Mouse (Mus musculus): ENCODE measurements around the gene Cables2.
"Not testable (repeated sequence)": the region's sequence is repeated elsewhere in the genome, so short reads cannot be mapped to it uniquely, and the experiment has no call there.

Cables2 gene

DNA sequence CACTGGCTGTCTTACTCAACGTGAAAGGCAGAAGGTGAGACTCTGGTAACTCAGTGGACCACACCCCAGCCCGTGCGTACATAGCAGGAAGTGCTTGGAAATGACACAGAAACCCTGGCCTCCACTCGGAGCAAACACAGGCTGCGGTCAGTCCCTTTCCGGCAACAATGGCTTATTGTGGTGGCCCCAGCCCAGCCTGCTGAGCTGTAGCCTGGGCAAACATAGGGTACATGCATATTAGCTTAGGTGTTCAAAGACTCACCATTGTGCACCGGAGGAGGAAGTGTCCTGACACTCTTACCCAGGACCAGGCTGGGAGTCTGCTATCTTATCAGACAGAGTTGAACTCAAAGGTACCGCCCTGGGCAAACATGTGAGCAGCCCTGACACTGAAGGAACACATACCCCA lies 3.6 kb upstream of the Cables2 start:
- peak; percentile 42 for DNase-seq

DNA sequence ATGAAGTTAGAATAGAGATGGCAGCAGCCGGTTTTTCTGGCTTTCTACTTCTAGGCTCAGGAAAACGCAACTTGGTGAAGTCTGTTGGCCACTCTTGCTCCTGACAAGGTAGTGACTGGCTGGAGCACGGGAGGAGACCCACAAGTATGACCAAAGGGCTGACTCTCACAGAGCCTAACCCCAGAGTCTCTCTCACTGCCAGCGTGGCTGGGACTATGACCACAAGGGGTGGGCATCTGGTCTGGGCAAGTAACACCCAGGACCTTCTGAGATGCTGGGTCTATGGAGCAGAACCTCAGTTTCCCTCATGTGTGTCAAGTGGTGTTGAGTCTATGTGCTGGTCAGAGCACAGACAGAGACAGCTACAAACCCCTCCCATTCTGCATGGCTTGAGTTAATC lies 3.1 kb upstream of the Cables2 start:
- DNase-seq, result no peak

DNA sequence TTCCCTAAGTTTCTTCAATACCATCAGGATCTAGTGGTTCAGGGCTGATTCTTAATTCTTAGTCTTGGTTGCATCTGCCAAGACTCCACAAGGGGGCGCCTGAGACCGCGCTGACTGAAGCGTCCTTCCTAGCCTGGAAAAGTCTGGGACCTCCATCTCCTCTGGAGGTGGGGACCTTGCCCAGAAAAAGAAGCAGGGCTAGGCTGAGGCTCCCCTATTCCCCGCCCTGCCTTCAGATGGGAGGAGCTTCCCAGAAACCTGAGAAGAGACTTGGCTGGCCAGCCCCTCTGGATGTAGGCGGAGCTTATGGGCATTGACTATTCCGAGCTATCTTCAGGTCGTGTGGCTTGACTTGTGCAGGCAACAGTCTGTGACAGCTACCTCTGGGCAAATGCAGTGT lies 2.5 kb upstream of the Cables2 start:
- peak; percentile 81 for DNase-seq

DNA sequence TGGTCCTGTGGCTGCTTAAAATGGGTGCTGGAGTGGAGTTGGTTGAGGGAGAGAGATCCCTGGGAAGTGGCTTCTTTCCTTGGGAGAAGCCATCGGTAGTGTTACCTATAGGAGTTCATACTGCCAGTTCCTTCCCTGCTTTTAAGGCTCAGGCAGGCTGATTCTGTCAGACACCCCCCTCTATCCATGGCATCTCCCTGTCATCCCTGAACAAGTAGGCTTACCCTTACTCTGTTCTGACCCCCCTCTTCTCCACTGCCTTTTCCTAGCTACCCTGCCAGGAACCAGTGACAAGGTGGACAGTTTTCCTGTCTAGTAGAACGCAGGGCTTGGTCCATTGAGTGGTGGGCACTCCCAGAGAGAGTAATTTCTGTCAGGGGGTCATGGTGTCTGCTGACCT lies 1.2 kb upstream of the Cables2 start:
- DNase-seq, result no peak

DNA sequence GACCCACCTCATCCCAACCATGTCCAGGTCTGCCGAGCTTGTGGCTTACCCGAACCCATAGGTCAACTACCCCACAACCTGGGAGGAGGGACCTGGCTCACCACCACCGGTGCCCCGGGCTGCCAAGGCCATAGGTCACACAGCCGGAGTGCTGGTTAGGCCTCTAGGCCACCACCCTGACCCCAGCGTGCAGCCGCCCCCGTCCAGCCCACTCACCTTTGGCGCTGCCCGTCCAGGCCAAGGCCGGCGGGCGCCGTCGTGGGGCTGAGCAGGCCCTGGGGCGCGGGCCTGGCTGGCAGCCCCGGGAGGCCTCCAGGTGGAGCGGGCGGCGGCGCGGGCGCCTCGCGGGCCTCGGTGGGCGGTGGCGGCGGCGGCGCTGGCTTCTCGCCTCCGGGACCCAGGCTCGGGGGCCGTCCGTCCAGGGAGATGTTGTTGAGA lies 393 bp downstream of the Cables2 start:
- no peak for DNase-seq

DNA sequence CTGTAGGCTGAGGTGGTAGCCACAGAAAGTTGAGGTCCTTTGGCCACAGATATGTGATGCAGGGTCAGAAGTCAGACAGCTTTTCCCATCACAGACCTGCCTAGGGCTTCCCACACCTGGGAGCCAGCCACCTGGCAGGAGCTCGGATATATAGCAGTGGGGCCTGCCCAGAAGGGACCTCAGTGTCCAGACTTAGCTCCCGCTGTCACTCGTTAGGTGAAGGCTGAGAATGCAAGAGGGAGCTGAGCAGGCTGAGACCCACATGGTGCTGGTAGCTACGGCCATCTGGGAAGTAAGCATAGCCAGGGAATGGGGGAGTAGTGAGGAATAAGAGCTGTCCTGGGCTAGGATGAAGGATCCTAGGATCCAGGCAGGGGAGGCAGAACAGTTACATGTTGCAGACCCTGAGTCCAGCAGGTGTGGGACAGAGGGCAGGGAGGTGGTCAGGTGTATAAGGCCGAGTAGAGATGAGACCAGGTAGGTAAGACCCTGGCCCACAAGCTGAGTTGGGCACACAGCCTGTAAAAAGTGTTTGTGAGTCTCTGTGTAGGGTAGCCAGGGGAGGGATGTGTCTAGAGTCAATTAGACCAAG lies 1.4 kb downstream of the Cables2 start:
- no peak for DNase-seq

DNA sequence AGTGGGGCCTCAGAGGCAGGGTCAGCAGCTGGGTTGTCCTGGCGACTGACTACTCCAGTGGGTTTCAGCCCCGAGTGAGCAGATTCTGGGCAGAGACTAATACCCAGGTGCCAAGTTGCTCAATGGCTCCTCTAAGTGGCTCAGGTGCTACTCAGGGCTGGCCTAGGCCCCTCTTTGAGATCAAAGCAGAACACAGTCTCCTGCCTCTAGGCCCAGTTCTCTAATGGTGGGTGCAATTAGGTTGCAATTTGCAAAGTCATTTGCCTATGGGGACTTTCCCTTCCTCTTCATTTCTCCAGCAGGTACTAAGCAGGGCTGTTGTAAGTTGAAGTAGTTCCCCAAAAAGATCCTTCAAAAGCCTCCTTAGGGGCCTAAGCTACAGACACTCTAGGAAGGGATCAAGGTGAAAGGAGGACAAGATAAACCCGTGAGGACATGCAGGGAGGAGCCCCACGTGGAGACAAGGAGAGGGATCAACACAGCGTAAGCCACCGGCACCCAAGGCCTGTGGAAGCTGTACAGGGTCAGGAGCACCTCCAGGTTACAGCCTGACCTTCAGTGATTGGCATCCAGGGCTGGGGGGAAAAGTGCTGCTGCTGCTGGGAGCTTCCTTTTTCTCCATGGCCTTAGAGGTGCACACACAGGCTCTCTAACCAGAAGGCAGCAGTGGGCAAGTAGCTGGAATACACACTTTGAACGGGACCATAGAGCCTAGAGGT lies 2.6 kb downstream of the Cables2 start:
- no peak for DNase-seq

DNA sequence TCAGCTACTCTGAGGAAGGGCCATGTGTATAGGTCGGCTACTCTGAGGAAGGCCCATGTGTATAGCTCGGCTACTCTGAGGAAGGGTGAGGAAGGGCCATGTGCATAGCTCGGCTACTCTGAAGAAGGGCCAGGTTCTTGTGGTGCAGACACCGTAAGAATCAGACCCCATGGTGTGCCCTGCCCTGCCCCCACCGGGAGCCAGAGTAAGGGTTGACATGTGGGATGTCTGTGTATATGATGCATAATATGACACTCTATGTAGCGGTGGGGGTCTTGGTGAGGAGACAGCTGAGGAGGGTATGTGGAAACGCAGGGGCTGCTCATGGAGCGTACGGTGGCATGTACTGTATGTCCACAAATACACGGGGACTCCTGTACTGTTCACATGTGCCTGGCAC lies 4.0 kb downstream of the Cables2 start:
- no peak for DNase-seq

DNA sequence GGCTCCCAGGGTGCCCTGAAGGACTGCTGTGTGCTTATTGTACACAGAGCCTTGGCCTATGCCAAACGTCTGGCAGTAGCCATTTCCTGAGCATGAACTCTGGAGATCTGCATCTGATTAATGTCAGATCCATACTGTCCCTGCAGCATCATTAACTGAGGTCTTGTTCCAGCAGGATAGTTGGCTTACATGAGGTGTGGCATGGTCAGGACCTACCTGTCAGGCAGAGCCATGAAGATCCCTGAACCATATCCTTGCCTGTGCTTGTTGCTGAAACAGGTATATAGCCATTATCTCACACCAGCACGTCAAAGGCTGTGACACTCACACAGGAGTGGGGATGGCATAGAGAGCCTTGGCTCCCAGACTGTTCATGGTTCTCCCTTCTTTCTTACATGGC lies 5.3 kb downstream of the Cables2 start:
- DNase-seq, result no peak

DNA sequence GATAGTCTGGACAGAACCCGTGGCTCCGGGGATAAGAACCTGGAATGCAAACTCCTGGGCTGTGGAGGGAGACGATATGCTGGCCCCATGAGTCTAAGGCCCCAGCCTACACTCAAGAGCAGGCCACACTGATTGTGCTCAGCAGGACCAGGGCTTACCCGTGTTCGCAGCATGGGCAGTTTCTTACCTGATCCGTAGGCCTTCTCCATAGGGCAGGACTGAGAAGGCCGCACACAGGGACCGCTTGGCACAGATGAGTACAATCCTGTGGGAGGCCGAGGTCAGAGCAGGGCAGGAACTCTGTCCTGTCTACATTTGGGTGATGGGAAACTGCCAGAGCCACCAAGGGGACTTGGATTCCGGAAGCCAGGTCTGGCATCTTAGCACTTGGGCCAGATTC lies 10.4 kb downstream of the Cables2 start:
- DNase-seq, result no peak

DNA sequence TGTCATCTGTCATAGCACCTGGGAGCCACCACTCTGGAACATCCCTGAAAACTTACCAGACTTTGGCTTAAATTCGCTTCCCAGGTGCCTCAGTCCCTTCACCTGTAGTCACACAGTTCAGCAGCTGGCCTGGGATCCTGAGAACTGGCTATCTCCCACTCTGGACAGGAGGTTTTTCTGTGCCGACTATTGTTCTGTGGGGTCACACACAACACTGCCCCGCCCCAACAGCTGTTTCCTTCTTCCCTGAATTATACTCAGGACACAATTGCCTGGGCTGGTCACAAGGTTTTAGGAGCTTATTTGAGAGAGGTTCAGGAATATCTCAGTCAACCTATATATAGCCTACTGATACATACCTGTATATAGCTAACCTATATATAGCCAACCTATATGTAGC lies 10.9 kb downstream of the Cables2 start:
- no peak for DNase-seq

DNA sequence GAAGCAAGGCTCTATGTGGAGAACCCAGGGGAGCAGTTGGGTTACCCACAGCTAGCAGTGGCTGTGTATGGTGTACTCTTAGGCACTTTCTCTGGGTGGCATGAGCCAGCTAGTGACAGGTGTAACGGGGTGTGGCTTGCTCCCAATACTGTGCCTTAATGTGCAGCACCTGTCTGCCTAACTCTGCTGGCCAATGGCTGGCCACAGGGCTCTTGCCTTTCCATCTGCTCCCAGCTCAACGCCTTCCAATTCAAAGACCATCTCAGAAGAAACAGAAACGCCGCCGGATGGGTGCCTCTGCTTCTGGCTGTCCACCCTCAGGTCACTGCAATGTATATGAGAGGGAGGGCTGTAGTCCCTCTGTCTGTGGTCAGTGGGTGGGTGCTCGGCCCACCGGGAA lies 11.4 kb downstream of the Cables2 start:
- DNase-seq, result no peak

DNA sequence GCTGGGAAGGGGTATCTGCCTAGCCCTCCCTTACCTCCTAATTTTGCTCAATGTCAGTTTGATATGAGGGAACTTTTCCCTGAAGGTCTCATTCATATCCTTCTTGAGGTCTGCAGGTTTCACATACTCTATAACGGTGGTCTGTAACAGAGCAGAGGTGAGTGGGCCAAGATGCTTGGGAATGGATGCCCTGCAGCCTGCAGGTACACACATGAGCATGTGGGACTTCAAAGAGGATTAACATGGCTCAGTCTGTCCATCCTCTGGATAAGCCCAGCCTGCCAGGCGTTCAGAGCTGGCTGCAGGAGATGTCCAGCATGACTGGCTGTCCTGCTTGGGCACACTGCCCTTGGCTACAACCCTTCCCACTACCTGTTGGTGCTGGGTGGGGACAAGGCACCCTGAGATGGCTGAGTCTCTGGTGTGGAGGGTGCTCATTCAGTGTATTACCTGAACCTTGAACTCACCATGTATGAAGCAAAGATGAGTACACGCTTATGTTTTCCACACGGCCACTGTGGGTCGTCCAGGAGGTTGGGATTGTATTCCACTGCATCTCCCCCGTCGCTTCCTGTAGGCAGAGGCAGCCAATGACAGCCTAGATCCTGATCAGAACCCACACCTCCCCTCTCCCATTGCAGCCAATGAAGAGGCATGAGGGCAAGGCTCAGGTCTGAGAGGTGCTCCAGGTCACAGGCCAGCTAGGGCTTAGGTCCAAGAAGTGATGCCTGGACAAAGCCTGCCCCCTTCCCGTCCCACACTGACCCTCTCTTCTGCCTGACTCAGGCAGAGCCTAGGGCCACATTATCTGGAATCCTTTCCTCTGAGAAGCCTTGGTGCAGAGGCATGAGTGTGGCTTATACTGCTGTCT lies 12.5 kb downstream of the Cables2 start:
- DNase-seq, result no peak

DNA sequence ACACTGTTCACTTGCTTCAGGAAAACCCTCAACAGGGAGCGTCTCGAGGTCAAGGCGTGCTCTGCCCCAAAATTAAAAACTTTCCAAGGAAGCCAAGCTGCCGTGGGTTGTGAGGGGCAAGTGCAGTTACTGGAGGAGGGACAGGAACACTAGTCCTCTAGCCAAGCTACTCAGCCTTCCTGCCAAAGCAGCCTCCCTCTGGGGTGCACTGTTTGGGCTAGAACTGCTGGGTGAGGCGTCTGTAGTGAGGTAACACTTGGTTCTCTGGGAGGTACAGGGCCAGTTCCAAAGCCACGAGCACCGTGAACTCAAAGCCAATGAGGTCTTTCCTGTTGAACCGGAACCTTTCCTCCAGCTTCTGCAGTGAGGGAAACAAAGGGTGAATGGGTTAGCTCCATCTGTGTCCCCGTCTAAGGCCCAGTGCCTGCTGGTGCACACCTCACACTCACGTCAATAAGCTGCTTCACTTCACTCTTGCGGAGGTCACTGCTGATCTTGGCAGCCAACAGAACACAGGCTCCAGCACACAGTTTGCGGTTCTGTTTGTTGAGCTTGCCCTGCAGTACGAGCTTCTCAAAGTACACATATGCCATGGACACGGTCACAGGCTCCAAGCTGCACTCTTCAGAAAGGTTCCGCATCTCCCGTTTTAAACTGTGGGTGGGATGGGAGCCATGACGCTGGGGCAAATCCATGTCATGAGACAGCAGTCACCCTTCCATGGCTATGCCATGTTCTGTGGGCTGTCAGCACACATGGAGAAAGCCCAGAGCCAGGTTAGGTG lies 13.3 kb downstream of the Cables2 start:
- not testable (repeated sequence) for DNase-seq

DNA sequence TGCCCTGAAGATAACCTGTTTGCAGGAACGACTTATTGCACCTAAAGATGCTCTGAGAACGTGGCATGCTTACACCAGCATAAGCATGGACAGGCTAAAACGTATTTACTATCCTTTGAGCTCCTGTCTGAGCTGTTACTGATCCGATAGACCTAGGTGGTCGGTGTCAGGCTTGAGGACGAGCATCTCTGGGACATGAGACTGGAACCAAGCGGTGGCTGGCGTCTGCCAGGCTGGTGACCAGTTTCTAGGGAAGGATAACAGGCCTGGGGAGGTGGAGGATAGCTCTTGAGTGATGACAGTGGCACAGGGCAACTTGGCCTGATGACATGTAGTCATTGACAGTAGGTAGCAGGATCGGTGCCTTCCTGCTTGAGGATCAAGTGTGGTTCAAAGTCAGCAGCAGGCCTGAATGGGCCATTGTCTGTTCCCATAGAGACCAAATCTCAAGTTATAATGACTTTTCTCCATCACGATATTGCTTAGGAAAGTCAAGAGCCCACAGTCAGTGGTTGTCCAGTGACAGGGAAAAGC lies 14.3 kb downstream of the Cables2 start:
- not testable (repeated sequence) for DNase-seq

DNA sequence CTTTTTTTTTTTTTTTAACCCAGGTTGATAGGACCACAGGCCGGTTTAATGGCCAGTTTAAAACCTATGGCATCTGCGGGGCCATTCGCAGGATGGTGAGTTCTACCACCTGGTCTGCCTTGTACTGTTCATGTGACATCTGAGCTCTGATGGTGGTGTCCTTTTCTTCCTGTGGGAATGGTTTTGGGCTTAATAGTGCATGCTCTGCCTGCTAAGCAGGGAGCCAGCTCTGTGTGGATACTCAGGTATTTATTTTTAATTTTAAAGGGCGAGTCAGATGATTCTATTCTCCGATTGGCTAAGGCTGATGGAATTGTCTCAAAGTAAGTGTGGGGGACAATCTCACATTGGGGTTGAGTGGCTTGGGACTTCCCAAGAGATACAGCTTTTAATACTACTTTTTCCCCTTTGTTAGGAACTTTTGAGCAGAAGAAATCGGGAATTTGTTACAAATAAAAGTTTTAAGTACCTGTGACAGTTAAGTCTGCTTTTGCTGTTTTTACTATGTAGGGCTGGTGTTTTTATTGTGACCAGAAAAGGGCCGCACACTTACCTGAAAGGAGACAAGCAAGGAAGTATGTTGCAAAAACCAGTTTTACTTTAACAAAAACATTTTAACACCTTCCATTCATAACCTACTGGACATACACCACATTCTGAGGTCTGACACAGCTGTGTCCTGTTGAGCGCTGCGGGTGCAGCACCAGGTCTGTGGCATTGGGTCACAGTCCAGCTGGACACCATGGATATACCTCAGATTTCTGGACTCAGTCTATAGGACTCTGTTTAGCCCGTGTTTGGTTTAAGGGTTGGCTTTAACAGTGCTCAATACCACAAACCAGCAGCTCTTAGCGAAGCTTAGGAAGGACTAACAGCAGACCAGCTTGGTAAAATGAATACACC lies 15.1 kb downstream of the Cables2 start:
- no peak for DNase-seq

DNA sequence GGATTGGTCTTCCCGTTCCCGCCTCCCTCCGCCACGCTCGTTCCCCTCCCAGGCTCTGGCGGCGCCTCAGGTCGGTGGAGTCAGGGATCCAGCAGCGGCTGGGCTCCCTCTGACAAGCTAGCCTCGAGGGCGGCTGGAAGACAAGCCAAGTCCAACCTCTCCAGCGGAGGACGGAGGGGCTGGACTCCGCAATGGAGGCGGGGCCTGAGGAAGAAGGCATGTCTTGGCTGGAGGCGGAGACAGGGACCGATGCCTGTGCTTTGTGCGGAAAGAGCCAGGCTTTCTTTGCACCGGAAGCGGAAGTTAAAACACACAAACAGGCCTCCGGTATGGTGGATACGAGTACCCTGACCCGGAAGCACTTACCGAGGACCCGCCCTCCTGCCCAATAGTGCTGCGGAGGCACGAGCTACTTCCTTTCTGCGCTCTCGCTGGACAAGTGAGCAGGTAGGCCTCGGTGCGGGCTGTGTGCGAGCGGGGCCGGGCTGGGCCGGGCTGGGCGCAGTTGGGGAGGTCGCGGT lies 16.2 kb downstream of the Cables2 start, which contains the start of gene Rps21:
Gene Rps21 (plus strand): TSS at position 377 of the 521 bp plus-strand sequence.
- peak; percentile 97 for DNase-seq

DNA sequence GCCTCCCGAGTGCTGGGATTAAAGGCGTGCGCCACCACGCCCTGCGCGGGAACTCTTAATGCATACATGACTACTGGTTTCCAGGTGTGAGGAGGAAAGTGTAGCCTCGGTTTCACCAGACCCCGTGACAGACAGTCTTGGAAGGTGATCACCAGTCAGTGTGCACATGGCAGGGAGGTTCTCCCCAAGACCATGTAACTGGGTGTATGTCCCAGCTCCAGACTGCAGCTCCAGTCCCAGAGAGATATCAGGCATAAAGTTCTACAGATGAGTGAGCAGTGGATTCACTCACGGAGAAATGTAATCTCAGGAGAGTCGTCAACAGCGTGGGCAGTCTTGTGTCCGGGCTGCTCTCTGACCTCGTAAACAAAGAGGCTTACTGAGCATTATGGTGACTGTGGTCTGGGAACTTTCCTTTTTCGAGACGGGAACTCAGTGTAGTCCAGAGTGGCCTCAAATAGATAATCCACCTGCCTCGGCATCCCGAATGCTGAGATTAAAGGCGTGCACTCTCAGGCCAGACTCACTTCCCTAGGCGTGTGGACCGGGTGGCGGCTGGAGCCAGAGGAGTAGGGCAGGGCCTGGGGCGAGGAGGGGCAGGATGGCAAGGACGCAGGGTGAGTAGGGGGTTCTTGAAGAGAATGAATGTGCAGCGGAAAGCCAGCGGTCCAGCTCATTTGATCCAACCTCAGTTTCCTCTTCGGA lies 16.8 kb downstream of the Cables2 start:
- DNase-seq, result no peak

DNA sequence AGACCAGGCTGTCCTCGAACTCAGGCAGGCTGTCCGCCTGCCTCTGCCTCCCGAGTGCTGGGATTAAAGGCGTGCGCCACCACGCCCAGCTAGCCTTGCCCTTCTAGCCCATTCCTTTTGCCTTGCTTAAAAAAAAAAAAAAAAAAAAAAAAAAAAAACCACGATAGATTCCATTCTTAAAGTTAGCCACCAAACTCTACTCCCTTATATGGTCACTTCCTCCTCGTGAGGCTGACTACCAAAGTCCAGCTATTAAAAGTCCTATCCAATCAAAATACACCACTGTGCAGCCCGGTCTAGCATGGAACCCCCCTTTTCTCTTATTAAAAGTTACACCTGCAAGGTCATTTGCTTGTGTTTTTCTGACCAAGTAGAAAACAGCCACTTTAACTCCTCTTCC lies 17.6 kb downstream of the Cables2 start:
- no peak for DNase-seq

DNA sequence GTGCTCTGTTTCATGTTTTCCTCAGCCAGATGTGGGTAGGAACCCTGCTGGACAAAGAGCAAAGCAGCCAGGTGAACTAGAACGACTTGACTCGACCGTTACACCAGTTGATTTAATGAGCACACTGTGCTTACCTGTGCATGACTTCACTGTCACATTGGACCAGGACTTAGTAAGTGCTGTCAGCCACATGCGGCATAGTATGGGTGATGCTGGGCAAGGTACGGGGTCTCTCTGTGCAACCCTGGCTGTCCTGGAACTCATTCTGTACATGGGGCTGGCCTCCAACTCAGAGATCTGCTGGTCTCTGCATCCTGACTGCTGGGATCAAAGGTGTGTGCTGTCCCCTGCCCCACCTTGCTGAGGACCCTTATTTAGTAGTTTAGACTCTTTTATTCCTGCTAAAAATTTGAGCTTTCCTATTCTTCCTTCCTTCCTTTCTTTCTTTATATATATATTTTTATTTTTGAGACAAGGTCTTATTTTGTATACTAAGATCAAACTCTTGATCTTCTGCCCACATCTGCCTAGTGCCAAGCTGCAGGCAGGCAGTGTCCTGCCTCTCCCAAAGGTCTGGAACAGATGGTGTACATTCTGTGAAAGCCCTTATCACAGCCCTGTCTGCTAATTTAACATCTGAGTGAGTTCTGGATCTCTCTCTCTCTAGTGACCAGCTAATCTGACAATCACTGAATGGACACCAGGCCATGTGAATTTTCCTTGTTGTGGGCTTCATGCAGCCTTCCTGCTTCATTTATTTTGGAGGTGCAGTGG lies 18.7 kb downstream of the Cables2 start:
- DNase-seq, result no peak
